8 mouse cellular contexts compared by ENCODE assay signal in the genomic region with DNA sequence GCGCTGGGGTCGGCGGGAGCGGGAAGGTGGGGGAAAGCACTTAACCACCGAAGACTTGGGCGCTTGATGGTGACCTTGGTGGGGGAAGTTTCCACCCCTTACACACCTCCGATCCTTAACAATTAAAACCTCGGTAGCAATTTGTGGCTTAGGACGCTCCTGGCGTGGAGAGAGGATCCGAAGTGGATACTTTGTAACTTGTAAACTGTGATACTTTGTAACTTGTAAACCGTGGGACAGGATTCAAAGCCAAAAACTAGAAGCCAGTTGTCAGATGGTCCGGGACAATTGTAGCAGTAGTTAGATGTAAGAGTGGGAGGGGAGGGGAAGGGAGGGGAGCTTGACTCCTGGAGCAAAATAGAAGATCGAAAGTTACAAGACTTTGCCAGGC. TPM values are rescaled to one million over a fixed set of nuclear protein-coding genes. Genes with fewer than 3 reads are reported as not detected.
A peak's percentile ranks its signal among the peaks of the same experiment; 100 is the strongest.
DNase-seq lines count a peak whose midpoint lies in the region; ATAC-seq and TF ChIP-seq lines count a peak whose summit lies in the region.

No protein-coding gene starts in this region.

- peak overlapping the region; percentile 76 for H3K4me3 ChIP-seq in heart, embryonic 16.5 days (ENCODE audit: low read length)
- peak overlapping the region; percentile 94 to 95 for H3K4me3 ChIP-seq in MEL (ENCODE audit: control insufficient read depth in 1 of 2, insufficient read depth in 1 of 2, low read depth in 2 of 2, low read length in 2 of 2)
- peak overlapping the region; percentile 96 for H3K4me3 ChIP-seq in forebrain, postnatal 0 days (ENCODE audit: low read depth, low read length)
- peak overlapping the region; percentile 75 for H3K4me3 ChIP-seq in macrophage (ENCODE audit: inconsistent target)

- H3K4me2 ChIP-seq in heart, embryonic 16.5 days (ENCODE audit: low read depth, low read length) = peak overlapping the region; percentile 83
- H3K4me2 ChIP-seq in forebrain, postnatal 0 days (ENCODE audit: low read depth) = peak overlapping the region; percentile 70

- H3K4me1 ChIP-seq in heart, embryonic 16.5 days (ENCODE audit: control insufficient read depth, insufficient read depth, low read length) = peaks cover 11% of the 10 kb centered on the region
- peaks cover 11 to 32% of the 10 kb centered on the region in 2 experiments for H3K4me1 ChIP-seq in MEL (ENCODE audit: control insufficient read depth in 1 of 2, insufficient read depth in 2 of 2, low read length in 2 of 2)
- H3K4me1 ChIP-seq in forebrain, postnatal 0 days (ENCODE audit: insufficient read depth) = 0 out of 2 replicates have a peak, but pooled peaks cover 11% of the 10 kb centered on the region

- no peak for TF ChIP-seq POLR2A in MEL (IDR thresholded peaks at IDR 0.05; ENCODE audit: control insufficient read depth in 1 of 2, insufficient read depth in 1 of 2, low read depth in 1 of 2, low read length in 2 of 2, poor library complexity in 1 of 2)

- 2% methylated on average over 14 of the region's 14 CpGs for WGBS in heart, embryonic 16.5 days
- 6% methylated on average over 14 of the region's 14 CpGs for WGBS in forebrain, postnatal 0 days
- WGBS in macrophage (ENCODE audit: missing documents) = 4% methylated on average over 6 of the region's 14 CpGs

- no peak for TF ChIP-seq CTCF in MEL (IDR thresholded peaks at IDR 0.05 in 2 of 3, conservative IDR thresholded peaks at IDR 0.05 in 1 of 3; ENCODE audit: control insufficient read depth in 1 of 3, insufficient read depth in 1 of 3, low read depth in 2 of 3, low read length in 3 of 3, poor library complexity in 1 of 3, severe bottlenecking in 1 of 3)
- TF ChIP-seq CTCF in forebrain, postnatal 0 days (IDR thresholded peaks at IDR 0.05; ENCODE audit: low read depth) = no peak

- TF ChIP-seq RAD21 in MEL (IDR thresholded peaks at IDR 0.05; ENCODE audit: low read depth, low read length) = no peak

- DNase-seq in heart, postnatal 36 days = no peak
- peak; percentile 51 for DNase-seq in MEL (ENCODE audit: low read depth, low spot score)
- no peak for DNase-seq in forebrain, postnatal 0 days
- no peak for DNase-seq in urinary bladder, postnatal 4 days (ENCODE audit: low spot score in 2 of 2)
- DNase-seq in thymus, postnatal 4 days = no peak

- no peaks in the 10 kb centered on the region for H3K27me3 ChIP-seq in heart, embryonic 16.5 days (ENCODE audit: control insufficient read depth, insufficient read depth, low read length)
- H3K27me3 ChIP-seq in MEL (ENCODE audit: control insufficient read depth in 1 of 2, insufficient read depth in 2 of 2, low read length in 2 of 2) = no peaks in the 10 kb centered on the region
- no peaks in the 10 kb centered on the region for H3K27me3 ChIP-seq in forebrain, postnatal 0 days (ENCODE audit: insufficient read depth, low read length)

- peaks cover 30% of the 10 kb centered on the region for H3K79me2 ChIP-seq in MEL (ENCODE audit: control insufficient read depth, insufficient read depth, low read length, poor library complexity)
- peaks cover 54% of the 10 kb centered on the region for H3K79me2 ChIP-seq in macrophage (ENCODE audit: inconsistent target)

- ATAC-seq in heart, embryonic 16.5 days (replicated peaks; ENCODE audit: extremely low read depth, insufficient read depth, low FRiP score) = no peak
- no peak for ATAC-seq in forebrain, postnatal 0 days
- ATAC-seq in cerebellum, adult (ENCODE audit: insufficient number of reproducible peaks, low FRiP score, low TSS enrichment) = no peak

- H3K9me3 ChIP-seq in heart, embryonic 16.5 days (replicated peaks; ENCODE audit: control insufficient read depth, low read length) = no peaks in the 10 kb centered on the region
- no peaks in the 10 kb centered on the region for H3K9me3 ChIP-seq in MEL (replicated peaks; ENCODE audit: insufficient read depth, low read length)
- H3K9me3 ChIP-seq in forebrain, postnatal 0 days (ENCODE audit: low read length) = no peaks in the 10 kb centered on the region

- H3K27ac ChIP-seq in heart, embryonic 16.5 days (ENCODE audit: low read length) = peak overlapping the region; percentile 97
- H3K27ac ChIP-seq in MEL (ENCODE audit: control insufficient read depth, low read depth, low read length) = peak overlapping the region; percentile 77
- peak overlapping the region; percentile 90 for H3K27ac ChIP-seq in forebrain, postnatal 0 days (ENCODE audit: low read depth, low read length)
- H3K27ac ChIP-seq in macrophage = peak overlapping the region; percentile 61

- peak overlapping the region; percentile 86 for H3K9ac ChIP-seq in heart, embryonic 16.5 days (ENCODE audit: low read length)
- peak overlapping the region; percentile 93 for H3K9ac ChIP-seq in MEL (ENCODE audit: control insufficient read depth, low read depth, low read length, poor library complexity, severe bottlenecking)
- H3K9ac ChIP-seq in forebrain, postnatal 0 days = peak overlapping the region; percentile 92

- H3K36me3 ChIP-seq in heart, embryonic 16.5 days (ENCODE audit: control insufficient read depth, insufficient read depth) = peaks cover 21% of the 10 kb centered on the region
- H3K36me3 ChIP-seq in MEL (ENCODE audit: control insufficient read depth in 1 of 2, insufficient read depth in 2 of 2, low read length in 2 of 2) = peaks cover 17 to 31% of the 10 kb centered on the region in 2 experiments
- H3K36me3 ChIP-seq in forebrain, postnatal 0 days (ENCODE audit: insufficient read depth) = peaks cover 24% of the 10 kb centered on the region
- H3K36me3 ChIP-seq in macrophage (ENCODE audit: inconsistent target) = peaks cover 27% of the 10 kb centered on the region

- no peak for TF ChIP-seq EP300 in MEL (IDR thresholded peaks at IDR 0.05; ENCODE audit: low read depth in 1 of 2, low read length in 2 of 2)

- intact Hi-C loops in heart, postnatal 36 days (cut with DNase I) = no loop called here

RNA-seq across cellular contexts. Expression of a gene that starts 0.6 kb away (rescaled TPM):
- polyA plus RNA-seq in heart, embryonic 16.5 days (2015; fragmentation: Nextera tagmentation; extraction: Ambion mirVana) = 83.6 and 84.2 TPM in 2 replicates
- 10 to 100 TPM; 69.7 to 74.8 TPM for total RNA-seq in heart, postnatal 36 days (2021)
- total RNA-seq in MEL (2012; rRNA removed) = 85.4 and 88.4 TPM in 2 replicates
- polyA plus RNA-seq in MEL (2012; ENCODE audit: insufficient read depth in 1 of 2, insufficient read length in 2 of 2, low read depth in 1 of 2, low replicate concordance in 2 of 2, missing spikeins in 1 of 2) (100 to 1,000 TPM in 1 of 2 experiments, not detected in 1; 128 TPM), macrophage (2018) (60.3 to 67.5 TPM (median 67.2 TPM) in 3 replicates)
- 112 and 134 TPM in 2 replicates for total RNA-seq in forebrain, postnatal 0 days (2014; rRNA removed)
- polyA plus RNA-seq in forebrain, postnatal 0 days (2015; fragmentation: Nextera tagmentation; extraction: Ambion mirVana) = 93.9 and 112 TPM in 2 replicates
- 100 to 1,000 TPM; 136 to 374 (median 252) TPM for total RNA-seq in macrophage (2018; cell fraction: chromatin; rRNA removed)
- 10 to 100 TPM; 53.2 to 84.9 (median 72.0) TPM for total RNA-seq in macrophage (2018; cell fraction: cytosol; rRNA removed)
- 100 to 1,000 TPM in 24 of 26 experiments, 10 to 100 TPM in 2; 89.6 to 199 (median 148) TPM for total RNA-seq in macrophage (2018; cell fraction: nucleus; rRNA removed)

RNA-seq across cellular contexts. Expression of a gene that starts 9.6 kb away (rescaled TPM):
- 647 and 680 TPM in 2 replicates for polyA plus RNA-seq in heart, embryonic 16.5 days (2015; fragmentation: Nextera tagmentation; extraction: Ambion mirVana)
- total RNA-seq in heart, postnatal 36 days (2021) = 100 to 1,000 TPM; 103 to 108 TPM
- total RNA-seq in MEL (2012; rRNA removed) = 1,163 and 1,351 TPM in 2 replicates
- polyA plus RNA-seq in MEL (2012; ENCODE audit: insufficient read depth in 1 of 2, insufficient read length in 2 of 2, low read depth in 1 of 2, low replicate concordance in 2 of 2, missing spikeins in 1 of 2) (1,000 to 10,000 TPM; 1,085 to 1,266 TPM), macrophage (2018) (944 to 2,094 TPM (median 1,300 TPM) in 3 replicates)
- total RNA-seq in forebrain, postnatal 0 days (2014; rRNA removed) = 184 and 264 TPM in 2 replicates
- polyA plus RNA-seq in forebrain, postnatal 0 days (2015; fragmentation: Nextera tagmentation; extraction: Ambion mirVana) = 446 and 498 TPM in 2 replicates
- 100 to 1,000 TPM in 7 of 26 experiments, 10 to 100 TPM in 19; 27.3 to 289 (median 62.9) TPM for total RNA-seq in macrophage (2018; cell fraction: chromatin; rRNA removed)
- total RNA-seq in macrophage (2018; cell fraction: cytosol; rRNA removed) = 1,000 to 10,000 TPM in 17 of 26 experiments, 100 to 1,000 TPM in 9; 803 to 2,239 (median 1,314) TPM
- 100 to 1,000 TPM; 143 to 499 (median 274) TPM for total RNA-seq in macrophage (2018; cell fraction: nucleus; rRNA removed)

RNA-seq across cellular contexts. Expression of a gene that starts 42.3 kb away (rescaled TPM):
- polyA plus RNA-seq in heart, embryonic 16.5 days (2015; fragmentation: Nextera tagmentation; extraction: Ambion mirVana) = 32.5 and 34.2 TPM in 2 replicates
- total RNA-seq in heart, postnatal 36 days (2021) = 10 to 100 TPM; 59.3 to 62.3 TPM
- total RNA-seq in MEL (2012; rRNA removed) = 3.4 and 4.9 TPM in 2 replicates
- polyA plus RNA-seq in MEL (2012; ENCODE audit: insufficient read depth in 1 of 2, insufficient read length in 2 of 2, low read depth in 1 of 2, low replicate concordance in 2 of 2, missing spikeins in 1 of 2) (1 to 10 TPM in 1 of 2 experiments, not detected in 1; 7.0 TPM), macrophage (2018) (7.0 to 22.0 TPM (median 13.1 TPM) in 3 replicates)
- total RNA-seq in forebrain, postnatal 0 days (2014; rRNA removed) = 47.7 and 50.0 TPM in 2 replicates
- 59.2 and 66.2 TPM in 2 replicates for polyA plus RNA-seq in forebrain, postnatal 0 days (2015; fragmentation: Nextera tagmentation; extraction: Ambion mirVana)
- total RNA-seq in macrophage (2018; cell fraction: chromatin; rRNA removed) = 10 to 100 TPM in 7 of 26 experiments, 1 to 10 TPM in 19; 1.3 to 15.5 (median 5.4) TPM
- 10 to 100 TPM in 19 of 26 experiments, 1 to 10 TPM in 7; 5.3 to 25.4 (median 17.1) TPM for total RNA-seq in macrophage (2018; cell fraction: cytosol; rRNA removed)
- total RNA-seq in macrophage (2018; cell fraction: nucleus; rRNA removed) = 10 to 100 TPM in 13 of 26 experiments, 1 to 10 TPM in 13; 2.6 to 30.5 (median 10.4) TPM

RNA-seq across cellular contexts. Expression of a gene that starts 42.4 kb away (rescaled TPM):
- polyA plus RNA-seq in heart, embryonic 16.5 days (2015; fragmentation: Nextera tagmentation; extraction: Ambion mirVana) = 372 and 444 TPM in 2 replicates
- 100 to 1,000 TPM; 237 to 241 TPM for total RNA-seq in heart, postnatal 36 days (2021)
- 80.9 and 83.1 TPM in 2 replicates for total RNA-seq in MEL (2012; rRNA removed)
- polyA plus RNA-seq in MEL (2012; ENCODE audit: insufficient read depth in 1 of 2, insufficient read length in 2 of 2, low read depth in 1 of 2, low replicate concordance in 2 of 2, missing spikeins in 1 of 2) (100 to 1,000 TPM in 1 of 2 experiments, not detected in 1; 241 TPM), macrophage (2018) (409 to 646 TPM (median 437 TPM) in 3 replicates)
- 119 and 126 TPM in 2 replicates for total RNA-seq in forebrain, postnatal 0 days (2014; rRNA removed)
- polyA plus RNA-seq in forebrain, postnatal 0 days (2015; fragmentation: Nextera tagmentation; extraction: Ambion mirVana) = 238 and 271 TPM in 2 replicates
- total RNA-seq in macrophage (2018; cell fraction: chromatin; rRNA removed) = 100 to 1,000 TPM in 13 of 26 experiments, 10 to 100 TPM in 13; 77.4 to 166 (median 100) TPM
- total RNA-seq in macrophage (2018; cell fraction: cytosol; rRNA removed) = 100 to 1,000 TPM; 351 to 428 (median 397) TPM
- 100 to 1,000 TPM; 142 to 338 (median 218) TPM for total RNA-seq in macrophage (2018; cell fraction: nucleus; rRNA removed)

RNA-seq across cellular contexts. Expression of a gene that starts 44.3 kb away (rescaled TPM):
- polyA plus RNA-seq in heart, embryonic 16.5 days (2015; fragmentation: Nextera tagmentation; extraction: Ambion mirVana) = 0.14 and 0.42 TPM in 2 replicates
- under 1 TPM; 0.49 to 0.83 TPM for total RNA-seq in heart, postnatal 36 days (2021)
- total RNA-seq in MEL (2012; rRNA removed) = 0.69 and 0.92 TPM in 2 replicates
- polyA plus RNA-seq in MEL (2012; ENCODE audit: insufficient read depth in 1 of 2, insufficient read length in 2 of 2, low read depth in 1 of 2, low replicate concordance in 2 of 2, missing spikeins in 1 of 2) (1 to 10 TPM in 1 of 2 experiments, not detected in 1; 1.0 TPM), macrophage (2018) (0.33 TPM in 1 of 3 replicates, not detected in the others)
- total RNA-seq in forebrain, postnatal 0 days (2014; rRNA removed) = 2.8 and 4.2 TPM in 2 replicates
- 0.87 and 1.2 TPM in 2 replicates for polyA plus RNA-seq in forebrain, postnatal 0 days (2015; fragmentation: Nextera tagmentation; extraction: Ambion mirVana)
- 1 to 10 TPM in 19 of 26 experiments, under 1 TPM in 3, not detected in 4; 0.70 to 7.2 (median 2.5) TPM for total RNA-seq in macrophage (2018; cell fraction: chromatin; rRNA removed)
- total RNA-seq in macrophage (2018; cell fraction: cytosol; rRNA removed) = under 1 TPM in 12 of 26 experiments, not detected in 14; 0.14 to 0.62 (median 0.41) TPM
- 1 to 10 TPM in 18 of 26 experiments, under 1 TPM in 5, not detected in 3; 0.48 to 6.3 (median 1.6) TPM for total RNA-seq in macrophage (2018; cell fraction: nucleus; rRNA removed)
